Mouse (Mus musculus) embryo, embryonic 10 days (tissue): Measurements from ENCODE around the gene Gm44502.

Experiments used
- DNase-seq: peaks from one replicate; pipeline ENCODE4 v3.0.0-alpha.2; 2015; ENCODE audit warnings: low spot score

The Gm44502 gene

GRCm38 (mm10) chr15:89399716-89400115 lies 29.8 kb downstream of the Gm44502 start:
- DNase-seq, result no peak

DNA sequence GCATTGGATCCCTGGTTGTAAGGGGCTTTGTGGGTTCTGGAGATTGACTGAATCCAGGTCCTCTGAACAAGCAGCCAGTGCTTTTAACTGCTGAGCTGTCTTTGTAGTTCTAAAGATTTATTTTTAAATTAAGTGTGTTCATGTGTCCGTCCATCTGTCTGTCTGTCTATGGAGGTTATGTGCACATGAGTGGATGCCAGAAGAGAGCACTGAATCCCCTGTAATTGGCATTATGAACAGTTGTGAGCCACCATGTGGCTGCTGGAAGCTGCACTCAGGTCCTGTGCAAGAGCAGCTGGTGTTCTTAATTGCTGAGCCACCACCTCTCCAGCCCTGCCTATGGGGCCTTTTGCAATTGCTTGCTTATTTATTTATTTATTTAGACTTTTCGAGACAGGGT lies 31.4 kb downstream of the Gm44502 start:
- DNase-seq, result no peak

GRCm38 (mm10) chr15:89396883-89397282 lies 32.6 kb downstream of the Gm44502 start:
- no peak for DNase-seq

- DNase-seq, result no peak
Observed at GRCm38 (mm10) chr15:89390081-89390480, 39.4 kb downstream of the Gm44502 start.

DNA sequence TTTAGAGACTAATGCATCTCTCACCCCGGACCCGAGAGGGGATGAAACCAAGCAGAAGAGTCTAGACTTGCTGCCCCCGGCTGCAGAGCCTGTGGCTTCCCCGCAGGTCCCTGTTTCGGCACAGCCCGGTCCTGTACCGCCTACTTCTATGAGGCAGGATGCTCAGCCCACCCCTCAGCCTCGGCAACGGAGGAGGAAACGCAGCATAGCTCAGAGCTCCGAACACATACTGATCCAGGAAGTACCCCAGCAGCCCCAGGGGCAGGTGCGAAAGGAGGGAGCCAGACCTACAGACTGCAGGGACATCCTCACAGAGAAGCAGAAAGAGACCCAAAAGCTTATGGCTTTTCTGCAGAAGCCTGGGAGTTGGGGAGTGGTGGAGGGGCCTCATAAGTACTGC lies 42.4 kb downstream of the Gm44502 start:
- DNase-seq, result no peak

DNA sequence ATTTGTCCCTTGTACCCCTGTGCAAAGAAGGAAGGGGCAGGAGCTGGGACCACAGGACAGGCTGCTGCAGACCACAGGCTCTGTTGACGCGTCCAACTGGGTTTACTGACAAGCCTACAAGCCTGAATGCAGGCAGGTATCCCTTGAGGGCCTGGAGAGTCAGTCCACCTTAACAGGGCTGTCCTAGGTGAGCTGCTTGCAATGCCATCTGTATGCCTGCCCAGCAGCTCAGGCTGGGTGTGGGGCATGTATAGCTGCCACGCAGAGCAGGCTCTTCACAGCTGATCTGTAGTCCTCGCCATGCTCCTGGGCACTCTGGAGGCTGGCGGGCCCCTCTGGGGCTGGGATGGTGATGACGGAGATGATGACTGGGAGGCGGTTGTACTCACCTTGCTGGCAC lies 44.9 kb downstream of the Gm44502 start, which contains the start of gene Klhdc7b:
TSS of gene Klhdc7b (plus strand) at position 301 of the 400 bp plus-strand sequence.
- no peak for DNase-seq

- no peak for DNase-seq
Observed at GRCm38 (mm10) chr15:89379429-89379828, 50.1 kb downstream of the Gm44502 start.

DNA sequence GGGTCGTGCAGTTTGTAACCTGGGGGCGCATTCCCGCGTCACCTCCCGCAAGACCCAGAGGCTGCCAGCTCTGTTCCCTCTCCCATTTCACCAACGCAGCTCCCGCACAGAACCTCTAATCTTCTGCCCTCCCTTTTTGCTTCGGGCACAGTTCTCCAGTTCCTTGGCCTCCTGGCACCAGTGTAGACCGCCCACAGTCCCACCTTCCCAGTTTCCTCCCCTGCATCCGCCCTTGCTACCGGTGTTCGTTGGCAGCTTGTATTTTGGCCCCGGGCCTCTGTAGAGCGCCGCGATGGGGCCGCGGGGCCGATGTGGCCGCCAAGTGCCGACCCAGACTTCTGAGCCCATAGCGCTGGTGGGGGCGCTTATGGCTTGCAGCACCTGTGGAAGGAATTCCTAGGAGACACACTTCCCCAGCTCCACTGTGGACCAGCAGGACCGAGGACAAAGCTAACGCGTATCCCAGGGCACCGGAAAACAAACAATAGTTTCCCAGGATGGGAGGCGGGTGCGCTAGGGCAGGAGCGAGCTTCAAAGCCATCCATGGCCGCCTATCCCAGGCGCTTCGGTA lies 50.6 kb downstream of the Gm44502 start, which contains the start of gene Odf3b:
TSS of gene Odf3b (minus strand) at position 452 of the 571 bp plus-strand sequence.
- peak; percentile 53 for DNase-seq

GRCm38 (mm10) chr15:89377938-89378828 lies 51.3 kb downstream of the Gm44502 start:
- no peak for DNase-seq

DNA sequence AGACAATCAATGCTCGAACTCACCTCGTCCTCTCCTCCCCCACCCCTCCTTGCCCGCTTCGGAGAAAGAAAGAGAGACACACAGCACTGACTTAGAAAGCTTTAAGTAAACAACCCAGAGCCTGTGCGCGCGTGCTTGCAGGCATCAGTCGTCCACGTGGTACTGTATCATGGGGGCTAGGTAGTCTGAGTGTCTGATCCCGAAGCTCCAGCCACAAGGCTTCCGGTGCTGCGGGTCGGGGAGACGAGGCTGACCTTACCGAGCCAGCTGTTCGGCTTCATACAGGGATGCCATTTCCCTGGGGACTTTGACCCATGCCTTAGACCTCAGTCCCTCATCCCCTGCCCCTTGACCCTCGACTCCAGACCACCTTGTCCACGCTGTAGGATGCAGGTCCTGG lies 52.1 kb downstream of the Gm44502 start:
- DNase-seq, result no peak

- DNase-seq, result no peak
Observed at GRCm38 (mm10) chr15:89376957-89377356, 52.5 kb downstream of the Gm44502 start, which contains the start of gene Tymp. Tymp (minus strand) TSS chr15:89377039.

DNA sequence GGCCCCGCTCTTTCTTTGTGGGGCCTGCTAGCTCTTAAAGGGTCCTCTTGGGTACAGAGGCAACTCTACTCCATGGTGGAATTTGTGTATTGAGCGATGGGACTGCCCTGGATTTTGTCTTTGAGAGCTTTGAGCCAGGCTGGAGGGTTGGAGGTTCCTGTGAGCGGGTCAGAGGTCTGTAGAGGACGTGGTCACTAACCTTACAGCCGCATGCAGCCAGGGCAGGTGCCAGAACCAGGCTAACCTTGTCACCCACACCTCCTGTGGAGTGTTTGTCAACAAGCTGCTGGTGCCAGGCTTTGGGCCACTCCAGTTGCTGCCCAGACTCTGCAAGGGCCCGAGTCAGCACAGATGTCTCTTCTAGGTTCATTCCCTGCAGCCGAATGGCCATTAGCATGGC lies 53.5 kb downstream of the Gm44502 start:
- DNase-seq, result no peak

DNA sequence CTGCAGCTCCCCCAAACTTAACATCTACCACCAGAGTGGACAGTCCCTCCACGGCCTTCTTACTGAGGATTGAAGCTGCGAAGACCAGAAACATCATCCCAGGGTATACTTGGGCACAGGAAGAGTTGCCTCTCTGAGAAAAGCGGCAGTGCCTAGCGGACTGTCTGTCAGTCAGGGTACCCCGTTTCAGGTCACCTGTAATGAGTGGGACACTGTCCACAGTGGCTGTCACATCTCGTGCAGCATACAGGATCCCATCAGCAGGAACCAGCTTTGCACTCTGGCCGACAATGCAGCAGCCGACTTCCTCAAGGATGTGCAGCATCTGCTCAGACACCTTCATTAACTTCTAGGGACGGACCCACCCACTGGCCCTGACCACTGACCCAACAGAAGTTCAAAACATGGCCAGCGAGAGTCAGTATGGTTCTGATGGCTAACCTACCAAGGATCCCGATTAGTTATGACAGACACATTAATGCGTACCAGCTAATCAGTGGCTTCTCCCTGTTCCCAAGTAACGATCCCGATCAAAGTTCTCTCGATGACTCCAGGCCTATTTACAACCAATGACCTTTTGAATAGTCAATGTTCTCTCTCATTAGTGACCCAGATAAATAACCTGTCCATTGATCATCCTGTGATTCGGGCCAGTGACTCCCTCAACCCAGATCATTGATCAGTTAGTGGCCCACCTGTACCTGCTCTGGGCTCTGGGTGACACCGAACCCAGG lies 54.5 kb downstream of the Gm44502 start:
- DNase-seq, result no peak

DNA sequence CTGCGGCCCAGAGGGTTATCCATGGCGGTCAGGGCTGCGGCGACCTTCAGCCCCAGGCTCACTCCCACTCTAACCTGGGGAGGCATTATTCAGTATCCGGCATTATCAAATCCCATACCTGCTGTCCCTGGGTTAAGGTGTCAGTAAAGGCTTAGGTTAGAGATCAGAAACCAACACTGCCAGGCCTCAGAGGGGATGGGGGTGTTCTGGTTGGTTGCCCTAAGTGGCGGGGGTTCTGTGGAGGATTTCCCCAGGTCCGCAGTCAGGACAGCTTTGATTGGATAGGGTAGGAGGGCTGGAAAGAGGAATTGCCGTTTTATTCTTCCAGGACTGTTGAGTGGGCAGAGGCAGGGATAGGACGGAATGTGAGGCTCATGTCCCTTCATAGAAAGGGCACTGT lies 55.2 kb downstream of the Gm44502 start:
- no peak for DNase-seq

DNA sequence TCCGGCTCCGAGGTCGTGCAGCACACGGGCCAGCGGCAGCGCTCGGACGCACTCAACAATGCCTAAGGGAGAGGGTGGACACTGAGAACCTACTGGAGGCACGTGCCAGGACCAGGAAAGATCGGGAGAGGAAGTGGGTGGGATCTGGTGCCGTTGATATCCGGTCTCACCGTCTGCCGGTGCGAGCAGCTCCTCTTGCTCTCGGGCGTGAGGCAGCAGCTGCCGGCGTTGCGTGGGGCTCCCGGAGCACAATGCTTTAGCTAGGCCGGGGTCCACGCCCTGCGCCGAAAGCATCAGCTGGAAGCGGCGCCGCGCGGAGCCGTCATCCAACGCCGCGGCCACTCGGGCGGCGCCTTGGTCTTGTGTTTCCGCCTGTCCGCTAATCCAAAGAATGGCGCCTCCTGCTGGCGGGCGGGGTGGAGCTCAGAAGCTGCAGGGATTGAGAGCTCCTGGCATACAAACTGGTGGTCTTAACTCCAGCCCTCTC lies 55.7 kb downstream of the Gm44502 start, which contains the start of gene Sco2:
TSS of gene Sco2 (minus strand) at position 85 of the 487 bp plus-strand sequence.
- peak; percentile 91 for DNase-seq

- peak; percentile 89 for DNase-seq
Observed at GRCm38 (mm10) chr15:89373027-89373761, 56.3 kb downstream of the Gm44502 start.

- DNase-seq, result no peak
Observed at GRCm38 (mm10) chr15:89372536-89372935, 57.0 kb downstream of the Gm44502 start.

DNA sequence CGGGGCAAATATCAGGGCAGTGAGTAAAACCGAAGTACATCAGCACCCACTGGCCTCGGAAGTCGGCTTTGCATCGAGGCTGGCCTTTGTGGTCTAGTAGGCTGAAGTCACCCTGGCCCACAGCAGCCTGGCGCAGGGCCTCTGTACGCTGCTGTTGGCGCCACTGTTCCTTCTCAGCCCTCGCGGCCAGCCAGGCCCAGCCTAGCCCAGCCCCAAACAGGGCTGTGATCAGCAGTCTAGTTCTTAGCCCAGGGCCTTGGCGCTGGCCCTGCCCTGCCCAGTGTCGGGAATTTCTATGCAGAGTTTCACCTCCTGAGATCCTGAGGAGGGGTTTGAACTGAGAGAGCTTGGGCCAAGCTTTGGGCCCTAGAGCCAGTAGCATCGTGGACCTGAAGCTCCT lies 57.4 kb downstream of the Gm44502 start:
- DNase-seq, result no peak
